Mouse (Mus musculus) liver, embryonic 14.5 days (tissue): ENCODE results near the gene Gm9040. TPM values are rescaled to one million over a fixed set of nuclear protein-coding genes. Genes with fewer than 3 reads are reported as not detected.
"Not testable (repeated sequence)": the region's sequence is repeated elsewhere in the genome, so short reads cannot be mapped to it uniquely, and the experiment has no call there.

Source experiments
- ATAC-seq: fragments of 200-750 bp; cut with Nextera tagmentation; 2 replicates; pipeline ENCODE4 v1.8.0; 2017; ENCODE audit warnings: moderate number of reproducible peaks, mild to moderate bottlenecking, moderate library complexity; ENCODE audit not compliant: insufficient read depth
- DNase-seq, 3 experiments: peaks; one replicate each; pipeline ENCODE4 v3.0.0-alpha.2; 2012 to 2013; ENCODE audit warnings: low read depth in 3 of 3, low spot score in 3 of 3
- H3K27ac ChIP-seq: fragments of 300-500 bp; sonication (generic); 2 replicates; pipeline ENCODE4 v1.5.1; 2014; ENCODE audit warnings: moderate library complexity, mild to moderate bottlenecking, control low read depth, inconsistent platforms
- H3K27me3 ChIP-seq: fragments of 300-500 bp; sonication (generic); 2 replicates; pipeline ENCODE4 v1.6.1; 2014; ENCODE audit warnings: mild to moderate bottlenecking, low read length, moderate library complexity; ENCODE audit not compliant: control insufficient read depth, insufficient read depth
- H3K36me3 ChIP-seq: fragments of 300-500 bp; sonication (generic); replicated peaks from 2 replicates; pipeline ENCODE4 v1.6.1; 2014; ENCODE audit warnings: low read depth; ENCODE audit not compliant: control insufficient read depth, insufficient read depth
- H3K4me1 ChIP-seq, 2 experiments: fragments of 200-500 bp in 1 of 2; fragments of 300-500 bp in 1 of 2; sonication (generic) in 1 of 2; replicated peaks; 2 replicates each; pipeline ENCODE4 v1.6.1; 2012 to 2014; ENCODE audit warnings: antibody characterized with exemption in 1 of 2, inconsistent platforms in 1 of 2, low read length in 1 of 2; ENCODE audit not compliant: control insufficient read depth in 2 of 2, insufficient read depth in 2 of 2
- H3K4me2 ChIP-seq: fragments of 300-500 bp; sonication (generic); 2 replicates; pipeline ENCODE4 v1.6.1; 2014; ENCODE audit warnings: low read depth, mild to moderate bottlenecking, control low read depth, moderate library complexity
- H3K4me3 ChIP-seq, 2 experiments: fragments of 200-500 bp in 1 of 2; fragments of 300-500 bp in 1 of 2; sonication (generic) in 1 of 2; 2 replicates each; pipeline ENCODE4 v1.5.1; 2012 to 2014; ENCODE audit warnings: low read depth in 2 of 2, low read length in 2 of 2, mild to moderate bottlenecking in 2 of 2, control low read depth in 1 of 2, inconsistent platforms in 1 of 2, moderate library complexity in 1 of 2; ENCODE audit not compliant: insufficient read depth in 1 of 2
- H3K9ac ChIP-seq: fragments of 300-500 bp; sonication (generic); replicated peaks from 2 replicates; pipeline ENCODE4 v1.6.1; 2014; ENCODE audit warnings: mild to moderate bottlenecking, control low read depth, moderate library complexity
- H3K9me3 ChIP-seq: fragments of 300-500 bp; sonication (generic); 2 replicates; pipeline ENCODE4 v1.6.1; 2016; ENCODE audit warnings: low read length, mixed read lengths; ENCODE audit not compliant: control insufficient read depth
- CTCF ChIP-seq: IDR thresholded peaks from 2 replicates; pipeline ENCODE4 v1.5.1; 2016; ENCODE audit warnings: antibody characterized with exemption, low read depth, control low read depth
- EP300 ChIP-seq: IDR thresholded peaks from 2 replicates; pipeline ENCODE4 v1.6.1; 2016; ENCODE audit warnings: antibody characterized with exemption, low read depth
- WGBS: fragments of 180-500 bp; shearing (Covaris S2); extraction: QIAGEN DNeasy Blood & Tissue Kit; methylation state at CpG from one replicate; pipeline ENCODE4 v1.1.7; 2014; ENCODE audit not compliant: insufficient replicate concordance; 5-methylcytosine and 5-hydroxymethylcytosine counted together
- polyA plus RNA-seq, 2 experiments: library from polyadenylated mRNA; depleted of rRNA in 1 of 2; stranded (reverse) in 1 of 2; unstranded in 1 of 2; fragments of >200 nt; fragmentation: Nextera tagmentation in 1 of 2; extraction: Ambion mirVana in 1 of 2; gene quantifications; 2 replicates each; pipeline versions ENCODE4 v1.2.1 to v1.2.3; 2012 to 2014

Gm9040 gene
- polyA plus RNA-seq, 2 experiments = not detected

GRCm38 (mm10) chr10:118319024-118319423, 7.7 kb downstream of the Gm9040 start:
- Histone ChIP-seq H3K27ac (no peak overlapping the region), H3K27me3 (no peaks in the 10 kb centered on the region), H3K4me3 (no peak overlapping the region), H3K9ac (no peak overlapping the region), H3K36me3 (no peaks in the 10 kb centered on the region), H3K9me3 (no peaks in the 10 kb centered on the region), H3K4me1 (no peaks in the 10 kb centered on the region), H3K4me2 (no peak overlapping the region)
- DNase-seq = no peak
- ATAC-seq = no peak
- TF ChIP-seq EP300 (no peak), CTCF (no peak)
- 22% methylated on average over 8 of the region's 8 CpGs for WGBS

GRCm38 (mm10) chr10:118302133-118302532, 24.6 kb downstream of the Gm9040 start:
- not testable (repeated sequence) for H3K27me3 ChIP-seq, ATAC-seq, H3K9ac ChIP-seq, H3K36me3 ChIP-seq, H3K4me2 ChIP-seq, H3K4me3 ChIP-seq, H3K9me3 ChIP-seq, DNase-seq, H3K4me1 ChIP-seq, H3K27ac ChIP-seq
- 21% methylated on average over 2 of the region's 2 CpGs for WGBS

- TF ChIP-seq EP300 = no peak
- TF ChIP-seq CTCF = no peak
- H3K4me2 ChIP-seq = no peak within 1 kb of the TSS
- no peaks in the 10 kb centered on the region for H3K9me3 ChIP-seq
- no peak within 1 kb of the TSS for H3K27ac ChIP-seq
- no peak within 1 kb of the TSS for H3K9ac ChIP-seq
- no peaks in the 10 kb centered on the region for H3K27me3 ChIP-seq
- no peaks in the 10 kb centered on the region for H3K4me1 ChIP-seq
- 79% methylated on average over 6 of the region's 6 CpGs for WGBS
- DNase-seq = no peak
- ATAC-seq = no peak
- no peak within 1 kb of the TSS for H3K4me3 ChIP-seq
- H3K36me3 ChIP-seq = no peaks in the 10 kb centered on the region
These were observed 31.8 kb downstream of the Gm9040 start, which contains the start of gene Iltifb for GRCm38 (mm10) chr10:118294938-118295337. TSS of gene Iltifb (minus strand) at chr10:118295038.

GRCm38 (mm10) chr10:118283016-118283415, 43.8 kb downstream of the Gm9040 start:
- H3K9me3 ChIP-seq, H3K4me3 ChIP-seq, H3K9ac ChIP-seq, H3K4me1 ChIP-seq, DNase-seq, H3K36me3 ChIP-seq, H3K27ac ChIP-seq, ATAC-seq, H3K4me2 ChIP-seq, H3K27me3 ChIP-seq: not testable (repeated sequence)
- no CpG with 5 or more reads among the region's 5 CpGs for WGBS

- WGBS = 61% methylated on average over 7 of the region's 7 CpGs
- not testable (repeated sequence) for ATAC-seq
These were observed 44.2 kb downstream of the Gm9040 start for GRCm38 (mm10) chr10:118282565-118282964.

GRCm38 (mm10) chr10:118278069-118278468, 48.7 kb downstream of the Gm9040 start:
- not testable (repeated sequence) for H3K9me3 ChIP-seq, H3K4me2 ChIP-seq, ATAC-seq, H3K36me3 ChIP-seq, H3K4me1 ChIP-seq, DNase-seq, H3K9ac ChIP-seq, H3K4me3 ChIP-seq, H3K27me3 ChIP-seq, H3K27ac ChIP-seq
- no CpG with 5 or more reads among the region's 4 CpGs for WGBS

More at GRCm38 (mm10) chr10:118282565-118282964, 44.2 kb downstream of the Gm9040 start:
- not testable (repeated sequence) for DNase-seq, H3K9me3 ChIP-seq, H3K4me3 ChIP-seq, H3K9ac ChIP-seq, H3K4me2 ChIP-seq, H3K4me1 ChIP-seq, H3K27ac ChIP-seq, H3K36me3 ChIP-seq, H3K27me3 ChIP-seq

Other genes with a start within 250 kb of the Gm9040 start
- 5.6 and 6.8 TPM in 2 replicates for gene Mdm1, start 185.2 kb downstream of the Gm9040 start, polyA plus RNA-seq (2012; rRNA removed)
- 8.4 and 9.8 TPM in 2 replicates for gene Mdm1, start 185.2 kb downstream of the Gm9040 start, polyA plus RNA-seq (2014; fragmentation: Nextera tagmentation; extraction: Ambion mirVana)
- gene Il22, start 122.0 kb downstream of the Gm9040 start, polyA plus RNA-seq (2012; rRNA removed) = not detected in 2 replicates
- not detected in 2 replicates for gene Il22, start 122.0 kb downstream of the Gm9040 start, polyA plus RNA-seq (2014; fragmentation: Nextera tagmentation; extraction: Ambion mirVana)
- not detected in 2 replicates for gene Gm32717, start 86.2 kb downstream of the Gm9040 start, polyA plus RNA-seq (2012; rRNA removed)
- gene Gm32717, start 86.2 kb downstream of the Gm9040 start, polyA plus RNA-seq (2014; fragmentation: Nextera tagmentation; extraction: Ambion mirVana) = not detected in 2 replicates
- gene Gm32802, start 68.3 kb downstream of the Gm9040 start, polyA plus RNA-seq (2012; rRNA removed) = not detected in 2 replicates
- gene Gm32802, start 68.3 kb downstream of the Gm9040 start, polyA plus RNA-seq (2014; fragmentation: Nextera tagmentation; extraction: Ambion mirVana) = not detected in 2 replicates
- gene Iltifb, start 31.9 kb downstream of the Gm9040 start, polyA plus RNA-seq (2012; rRNA removed) = not detected in 2 replicates
- not detected in 2 replicates for gene Iltifb, start 31.9 kb downstream of the Gm9040 start, polyA plus RNA-seq (2014; fragmentation: Nextera tagmentation; extraction: Ambion mirVana)
- gene Gm9044, start 5.4 kb upstream of the Gm9040 start, polyA plus RNA-seq (2012; rRNA removed) = not detected in 2 replicates
- gene Gm9044, start 5.4 kb upstream of the Gm9040 start, polyA plus RNA-seq (2014; fragmentation: Nextera tagmentation; extraction: Ambion mirVana) = not detected in 2 replicates
- 0.01 TPM in 1 of 2 replicates, not detected in the other for gene Gm9045, start 10.9 kb upstream of the Gm9040 start, polyA plus RNA-seq (2012; rRNA removed)
- gene Gm9045, start 10.9 kb upstream of the Gm9040 start, polyA plus RNA-seq (2014; fragmentation: Nextera tagmentation; extraction: Ambion mirVana) = 0.05 TPM in 1 of 2 replicates, not detected in the other
- not detected in 2 replicates for gene Gm9046, start 16.3 kb upstream of the Gm9040 start, polyA plus RNA-seq (2012; rRNA removed)
- not detected in 2 replicates for gene Gm9046, start 16.3 kb upstream of the Gm9040 start, polyA plus RNA-seq (2014; fragmentation: Nextera tagmentation; extraction: Ambion mirVana)
- not detected in 2 replicates for gene Gm9048, start 21.7 kb upstream of the Gm9040 start, polyA plus RNA-seq (2012; rRNA removed)
- gene Gm9048, start 21.7 kb upstream of the Gm9040 start, polyA plus RNA-seq (2014; fragmentation: Nextera tagmentation; extraction: Ambion mirVana) = 0.18 TPM in 1 of 2 replicates, not detected in the other
- 0.01 TPM in 1 of 2 replicates, not detected in the other for gene Gm9049, start 27.1 kb upstream of the Gm9040 start, polyA plus RNA-seq (2012; rRNA removed)
- gene Gm9049, start 27.1 kb upstream of the Gm9040 start, polyA plus RNA-seq (2014; fragmentation: Nextera tagmentation; extraction: Ambion mirVana) = 0.05 TPM in 1 of 2 replicates, not detected in the other
- gene Ifng, start 114.1 kb upstream of the Gm9040 start, polyA plus RNA-seq (2012; rRNA removed) = not detected in 2 replicates
- gene Ifng, start 114.1 kb upstream of the Gm9040 start, polyA plus RNA-seq (2014; fragmentation: Nextera tagmentation; extraction: Ambion mirVana) = not detected in 2 replicates